Mouse (Mus musculus): Measurements from ENCODE around the gene Ttc4. TPM values are rescaled to one million over a fixed set of nuclear protein-coding genes. Genes with fewer than 3 reads are reported as not detected.
A peak's percentile ranks its signal among the peaks of the same experiment; 100 is the strongest.

Ttc4 gene
- polyA plus RNA-seq, 1 experiment from 2014 or later: 134 TPM

DNA sequence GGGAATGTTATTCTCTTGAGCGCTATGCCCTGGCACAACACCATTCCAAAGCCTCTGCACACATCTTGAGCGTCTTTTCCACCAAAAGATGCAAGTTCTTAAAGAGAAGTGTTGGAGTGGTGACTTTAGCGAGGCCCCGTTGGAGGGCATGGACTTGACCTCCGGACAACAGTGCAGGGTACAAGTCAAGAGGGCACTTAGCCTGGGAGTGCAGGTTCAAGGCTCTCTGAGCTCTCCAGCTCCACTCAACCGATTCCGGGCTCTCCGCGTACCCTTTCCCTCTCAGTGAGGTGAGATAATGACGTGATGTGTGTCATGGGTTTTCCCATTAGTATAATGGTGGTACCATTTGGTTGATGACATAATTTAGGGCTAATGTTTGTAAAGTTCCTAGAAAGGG is 54.5 kb downstream of the Ttc4 start:
- Histone ChIP-seq H3K27ac (ENCODE audit: low read depth, low read length) (no peak overlapping the region), H3K9ac (replicated peaks; ENCODE audit: low read depth, low read length) (no peak overlapping the region), H3K4me2 (ENCODE audit: low read depth, low read length) (no peak overlapping the region), H3K27me3 (ENCODE audit: control insufficient read depth, insufficient read depth, low read length) (peaks cover 21% of the 10 kb centered on the region), H3K4me1 (ENCODE audit: control insufficient read depth, insufficient read depth, low read length) (no peaks in the 10 kb centered on the region), H3K4me3 (ENCODE audit: low read depth, low read length) (no peak overlapping the region), H3K36me3 (ENCODE audit: control insufficient read depth, insufficient read depth, low read length) (no peaks in the 10 kb centered on the region), H3K9me3 (ENCODE audit: control insufficient read depth, low read length) (no peaks in the 10 kb centered on the region)
- WGBS: 94% methylated on average over 10 of the region's 10 CpGs
- no peak for ATAC-seq (ENCODE audit: low read depth)

DNA sequence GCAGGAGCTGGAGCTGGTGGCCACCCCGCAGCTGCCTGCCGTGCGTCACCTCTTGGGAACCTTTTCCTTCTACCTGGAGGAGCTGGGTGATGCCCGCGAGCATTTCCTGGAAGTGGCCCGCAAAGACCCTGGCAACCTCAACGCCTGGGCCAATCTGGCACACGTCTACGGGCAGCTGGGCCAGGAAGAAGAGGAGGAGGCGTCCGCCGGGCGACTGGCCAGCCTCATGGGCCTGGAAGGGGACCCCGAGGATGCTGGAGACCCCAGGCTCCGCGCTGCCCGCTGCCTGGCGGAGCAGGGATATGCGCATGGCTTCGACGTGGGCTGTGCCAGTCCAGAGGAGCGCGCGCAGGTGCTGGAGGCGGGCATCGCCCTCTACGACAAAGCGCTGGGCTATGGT is 56.0 kb downstream of the Ttc4 start:
- Histone ChIP-seq H3K4me1 (ENCODE audit: control insufficient read depth, insufficient read depth, low read length) (no peaks in the 10 kb centered on the region), H3K27ac (ENCODE audit: low read depth, low read length) (no peak overlapping the region), H3K9ac (replicated peaks; ENCODE audit: low read depth, low read length) (no peak overlapping the region), H3K9me3 (ENCODE audit: control insufficient read depth, low read length) (no peaks in the 10 kb centered on the region), H3K4me2 (ENCODE audit: low read depth, low read length) (no peak overlapping the region), H3K4me3 (ENCODE audit: low read depth, low read length) (no peak overlapping the region), H3K27me3 (ENCODE audit: control insufficient read depth, insufficient read depth, low read length) (peaks cover 21% of the 10 kb centered on the region), H3K36me3 (ENCODE audit: control insufficient read depth, insufficient read depth, low read length) (no peaks in the 10 kb centered on the region)
- WGBS: 39% methylated on average over 27 of the region's 28 CpGs
- ATAC-seq (ENCODE audit: low read depth): no peak

DNA sequence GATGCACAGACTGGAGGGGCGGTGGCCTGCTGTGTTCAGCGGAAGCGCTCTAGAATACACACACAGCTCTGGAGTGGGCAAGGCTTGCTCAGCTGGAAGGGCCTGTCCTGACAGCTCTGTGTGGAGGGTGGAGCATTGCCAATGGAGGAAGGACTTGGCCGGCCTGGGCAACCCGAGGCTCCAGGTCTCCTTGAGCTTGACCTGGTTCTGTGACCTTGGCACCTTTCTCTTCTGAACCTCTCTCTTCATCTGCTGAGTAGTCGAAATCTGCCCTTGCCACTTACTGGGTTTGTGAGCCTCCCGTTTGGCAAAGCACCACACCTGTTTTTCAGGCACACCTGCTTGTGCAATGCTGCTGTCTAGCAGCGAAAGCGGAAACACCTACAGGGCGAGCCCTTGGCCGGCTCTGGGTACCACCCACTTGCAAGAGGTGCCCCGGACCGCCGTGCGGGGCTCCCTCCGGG is 56.7 kb downstream of the Ttc4 start, which contains the start of gene Ttc22:
Gene Ttc22 (plus strand): TSS at position 403 of the 464 bp plus-strand sequence.
- no peak within 1 kb of the TSS for H3K27ac ChIP-seq (ENCODE audit: low read depth, low read length)
- no peak within 1 kb of the TSS for H3K9ac ChIP-seq (replicated peaks; ENCODE audit: low read depth, low read length)
- 25% methylated on average over 16 of the region's 16 CpGs for WGBS
- no peak for ATAC-seq (ENCODE audit: low read depth)
- no peaks in the 10 kb centered on the region for H3K36me3 ChIP-seq (ENCODE audit: control insufficient read depth, insufficient read depth, low read length)
- H3K27me3 ChIP-seq (ENCODE audit: control insufficient read depth, insufficient read depth, low read length): peaks cover 21% of the 10 kb centered on the region
- H3K4me2 ChIP-seq (ENCODE audit: low read depth, low read length): no peak within 1 kb of the TSS
- H3K4me3 ChIP-seq (ENCODE audit: low read depth, low read length): no peak within 1 kb of the TSS
- H3K4me1 ChIP-seq (ENCODE audit: control insufficient read depth, insufficient read depth, low read length): no peaks in the 10 kb centered on the region
- H3K9me3 ChIP-seq (ENCODE audit: control insufficient read depth, low read length): no peaks in the 10 kb centered on the region

DNA sequence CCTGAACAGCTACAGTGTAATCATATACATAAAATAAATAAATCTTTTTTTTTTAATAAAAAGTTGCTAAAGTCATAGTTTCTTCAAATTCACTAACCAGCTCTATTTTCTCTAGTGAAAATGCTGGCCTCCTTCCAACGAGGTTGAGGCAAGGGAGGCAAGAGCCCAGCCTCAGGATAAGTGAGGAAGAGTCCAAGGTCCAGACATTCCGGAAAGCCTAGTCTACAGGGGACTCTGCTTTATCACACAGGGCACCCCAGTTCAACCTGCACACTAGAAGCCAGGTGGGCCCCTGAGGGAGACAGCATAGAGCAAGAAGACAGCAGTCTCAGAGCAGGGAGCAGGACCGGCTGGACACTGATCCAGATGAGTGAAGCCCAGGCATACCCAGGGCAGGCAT is 57.3 kb downstream of the Ttc4 start:
- Histone ChIP-seq H3K27ac (ENCODE audit: low read depth, low read length) (no peak overlapping the region), H3K9me3 (ENCODE audit: control insufficient read depth, low read length) (no peaks in the 10 kb centered on the region), H3K36me3 (ENCODE audit: control insufficient read depth, insufficient read depth, low read length) (no peaks in the 10 kb centered on the region), H3K27me3 (ENCODE audit: control insufficient read depth, insufficient read depth, low read length) (peaks cover 21% of the 10 kb centered on the region), H3K9ac (replicated peaks; ENCODE audit: low read depth, low read length) (no peak overlapping the region), H3K4me1 (ENCODE audit: control insufficient read depth, insufficient read depth, low read length) (no peaks in the 10 kb centered on the region), H3K4me2 (ENCODE audit: low read depth, low read length) (no peak overlapping the region), H3K4me3 (ENCODE audit: low read depth, low read length) (no peak overlapping the region)
- WGBS: 82% methylated on average over 3 of the region's 3 CpGs
- ATAC-seq (ENCODE audit: low read depth): no peak

DNA sequence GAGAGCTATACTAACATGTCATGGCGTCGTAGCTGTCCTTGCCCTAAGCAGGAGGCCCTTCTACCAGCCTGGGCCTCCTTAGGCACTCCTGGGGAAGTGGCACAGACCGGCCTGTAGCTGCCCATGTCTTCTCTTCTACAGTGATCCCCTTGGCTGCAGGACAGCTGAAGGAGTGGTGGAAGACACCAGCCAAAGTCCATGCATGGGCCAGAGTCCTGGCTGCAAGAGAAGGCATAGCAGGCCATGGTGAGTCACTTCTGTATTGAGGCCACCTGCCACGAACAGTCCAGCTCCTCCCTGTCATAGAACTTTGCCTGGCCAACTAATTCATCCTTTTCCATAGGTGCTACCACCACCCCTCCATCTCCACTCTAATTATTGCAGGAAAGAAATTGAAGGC is 59.8 kb downstream of the Ttc4 start:
- H3K36me3 ChIP-seq (ENCODE audit: control insufficient read depth, insufficient read depth, low read length): no peaks in the 10 kb centered on the region
- WGBS: 93% methylated on average over 4 of the region's 4 CpGs

DNA sequence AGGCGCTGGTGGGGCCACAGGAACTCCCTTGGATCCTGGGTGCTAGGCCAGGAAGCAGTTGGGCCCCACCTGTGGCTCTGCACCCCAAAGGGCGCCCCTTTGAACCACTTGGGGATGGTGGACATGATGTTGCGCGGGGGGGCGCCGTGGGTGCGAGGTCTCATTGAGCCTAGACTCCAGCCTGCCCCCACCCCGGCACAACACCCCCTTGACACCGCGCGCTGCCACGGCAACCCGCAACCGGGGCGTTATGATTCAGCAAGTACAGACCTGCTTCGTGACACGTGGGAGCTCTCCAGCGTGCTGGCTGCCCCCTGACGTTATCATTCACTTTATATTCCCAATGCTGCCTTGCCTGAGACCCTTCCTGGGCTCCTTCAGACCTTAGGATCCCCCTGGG is 61.7 kb downstream of the Ttc4 start, which contains the start of gene Lexm:
Gene Lexm (minus strand): TSS at position 186 of the 400 bp plus-strand sequence.
- H3K9me3 ChIP-seq (ENCODE audit: control insufficient read depth, low read length): no peaks in the 10 kb centered on the region
- no peak for ATAC-seq (ENCODE audit: low read depth)
- no peak within 1 kb of the TSS for H3K27ac ChIP-seq (ENCODE audit: low read depth, low read length)
- H3K9ac ChIP-seq (replicated peaks; ENCODE audit: low read depth, low read length): peak within 1 kb of the TSS; percentile 41
- 0 out of 2 replicates have a peak, but pooled peaks cover 3% of the 10 kb centered on the region for H3K4me1 ChIP-seq (ENCODE audit: control insufficient read depth, insufficient read depth, low read length)
- peak within 1 kb of the TSS; percentile 39 for H3K4me2 ChIP-seq (ENCODE audit: low read depth, low read length)
- under 1% methylated on average over 19 of the region's 19 CpGs for WGBS
- no peaks in the 10 kb centered on the region for H3K36me3 ChIP-seq (ENCODE audit: control insufficient read depth, insufficient read depth, low read length)
- no peak within 1 kb of the TSS for H3K4me3 ChIP-seq (ENCODE audit: low read depth, low read length)
- H3K27me3 ChIP-seq (ENCODE audit: control insufficient read depth, insufficient read depth, low read length): peaks cover 4% of the 10 kb centered on the region

More for the DNA sequence above, 59.8 kb downstream of the Ttc4 start:
- Histone ChIP-seq H3K27ac (ENCODE audit: low read depth, low read length) (no peak overlapping the region), H3K4me2 (ENCODE audit: low read depth, low read length) (no peak overlapping the region), H3K9ac (replicated peaks; ENCODE audit: low read depth, low read length) (no peak overlapping the region), H3K4me1 (ENCODE audit: control insufficient read depth, insufficient read depth, low read length) (0 out of 2 replicates have a peak, but pooled peaks cover 3% of the 10 kb centered on the region), H3K4me3 (ENCODE audit: low read depth, low read length) (no peak overlapping the region), H3K27me3 (ENCODE audit: control insufficient read depth, insufficient read depth, low read length) (peaks cover 21% of the 10 kb centered on the region), H3K9me3 (ENCODE audit: control insufficient read depth, low read length) (no peaks in the 10 kb centered on the region)
- no peak for ATAC-seq (ENCODE audit: low read depth)

DNA sequence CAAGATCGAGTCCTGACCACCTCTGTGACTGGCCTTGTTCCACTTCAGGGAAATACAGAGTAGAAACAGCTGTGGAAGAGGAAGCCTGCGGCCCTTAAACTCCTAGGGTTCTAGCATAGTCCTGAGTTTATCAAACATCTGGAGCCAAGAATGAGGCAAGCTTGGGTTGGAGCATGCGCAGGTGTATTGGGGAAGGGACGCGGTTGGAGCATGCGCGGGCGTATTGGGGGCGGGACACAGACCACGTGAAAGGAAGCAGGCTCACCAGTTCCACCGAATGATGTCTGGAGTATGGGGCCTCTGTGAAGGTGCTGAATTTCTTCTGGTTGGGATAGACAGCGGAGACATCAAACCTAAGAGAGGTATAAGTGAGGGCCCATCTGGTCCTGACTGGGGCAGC is 63.1 kb downstream of the Ttc4 start:
- no peak overlapping the region for H3K9ac ChIP-seq (replicated peaks; ENCODE audit: low read depth, low read length)
- no peak for ATAC-seq (ENCODE audit: low read depth)
- WGBS: 83% methylated on average over 12 of the region's 12 CpGs
- no peaks in the 10 kb centered on the region for H3K27me3 ChIP-seq (ENCODE audit: control insufficient read depth, insufficient read depth, low read length)
- H3K36me3 ChIP-seq (ENCODE audit: control insufficient read depth, insufficient read depth, low read length): no peaks in the 10 kb centered on the region
- H3K9me3 ChIP-seq (ENCODE audit: control insufficient read depth, low read length): no peaks in the 10 kb centered on the region
- no peak overlapping the region for H3K4me2 ChIP-seq (ENCODE audit: low read depth, low read length)
- no peak overlapping the region for H3K27ac ChIP-seq (ENCODE audit: low read depth, low read length)
- H3K4me1 ChIP-seq (ENCODE audit: control insufficient read depth, insufficient read depth, low read length): 0 out of 2 replicates have a peak, but pooled peaks cover 3% of the 10 kb centered on the region
- no peak overlapping the region for H3K4me3 ChIP-seq (ENCODE audit: low read depth, low read length)

DNA sequence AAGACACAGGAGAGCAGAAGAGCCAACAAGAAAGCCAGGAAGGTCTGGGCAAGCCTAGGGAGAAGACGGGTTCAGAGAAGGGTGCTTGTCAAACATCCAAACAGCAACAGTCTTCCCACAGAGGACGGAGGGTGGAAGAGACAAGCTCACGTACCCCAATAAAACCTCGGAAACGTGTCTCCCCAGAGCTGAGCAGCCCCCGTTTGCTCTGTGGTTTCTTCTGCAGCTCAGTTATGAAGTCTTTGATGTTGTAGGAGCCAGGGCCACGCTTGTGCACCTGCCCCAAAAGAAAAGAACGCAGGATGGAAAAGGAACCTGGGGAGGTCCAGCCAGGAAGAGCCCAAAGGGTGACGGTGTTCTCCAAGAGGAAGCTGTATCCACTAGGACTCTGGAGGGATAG is 63.9 kb downstream of the Ttc4 start:
- 81% methylated on average over 9 of the region's 9 CpGs for WGBS
- Histone ChIP-seq H3K4me1 (ENCODE audit: control insufficient read depth, insufficient read depth, low read length) (0 out of 2 replicates have a peak, but pooled peaks cover 3% of the 10 kb centered on the region), H3K27ac (ENCODE audit: low read depth, low read length) (no peak overlapping the region)

DNA sequence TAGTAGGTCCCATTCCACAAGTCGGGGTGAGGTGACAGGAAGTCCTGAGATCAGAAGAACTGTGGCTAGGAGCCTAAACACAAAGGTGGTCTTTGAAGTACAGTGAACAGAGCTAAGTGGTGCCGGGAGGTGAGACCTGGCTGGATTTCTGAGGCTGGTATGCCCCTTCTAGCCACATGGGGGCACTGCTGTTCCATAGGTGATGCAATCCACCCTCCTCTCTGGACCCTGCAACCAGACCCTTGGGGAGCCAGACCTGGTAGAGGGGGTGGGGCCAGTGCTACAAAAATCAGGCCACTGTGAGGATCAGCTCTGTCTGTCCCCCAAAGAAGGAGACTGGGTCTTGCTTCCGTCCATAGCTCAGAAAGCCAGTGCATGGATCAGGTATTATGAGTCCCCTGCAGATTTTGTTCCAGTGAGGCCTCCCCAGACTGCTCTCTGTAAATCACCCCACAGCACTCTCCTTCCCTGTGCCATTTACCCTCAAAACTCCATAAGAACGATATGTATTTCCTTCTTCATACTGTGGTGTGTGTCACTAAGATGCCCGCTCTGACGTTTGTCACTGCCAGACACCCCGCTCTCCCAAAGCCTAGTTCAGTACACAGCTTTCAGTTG is 64.5 kb downstream of the Ttc4 start:
- Histone ChIP-seq H3K27ac (ENCODE audit: low read depth, low read length) (no peak overlapping the region), H3K4me1 (ENCODE audit: control insufficient read depth, insufficient read depth, low read length) (0 out of 2 replicates have a peak, but pooled peaks cover 3% of the 10 kb centered on the region), H3K27me3 (ENCODE audit: control insufficient read depth, insufficient read depth, low read length) (no peaks in the 10 kb centered on the region), H3K9ac (replicated peaks; ENCODE audit: low read depth, low read length) (no peak overlapping the region), H3K4me3 (ENCODE audit: low read depth, low read length) (no peak overlapping the region), H3K36me3 (ENCODE audit: control insufficient read depth, insufficient read depth, low read length) (no peaks in the 10 kb centered on the region), H3K9me3 (ENCODE audit: control insufficient read depth, low read length) (no peaks in the 10 kb centered on the region), H3K4me2 (ENCODE audit: low read depth, low read length) (no peak overlapping the region)
- whole genome bisulfite sequencing: 43% methylated on average over 7 of the region's 7 CpGs
- peak; percentile 89 for ATAC-seq (ENCODE audit: low read depth)

More for the DNA sequence above, 63.9 kb downstream of the Ttc4 start:
- Histone ChIP-seq H3K9me3 (ENCODE audit: control insufficient read depth, low read length) (no peaks in the 10 kb centered on the region), H3K9ac (replicated peaks; ENCODE audit: low read depth, low read length) (no peak overlapping the region), H3K4me3 (ENCODE audit: low read depth, low read length) (no peak overlapping the region), H3K4me2 (ENCODE audit: low read depth, low read length) (no peak overlapping the region), H3K27me3 (ENCODE audit: control insufficient read depth, insufficient read depth, low read length) (no peaks in the 10 kb centered on the region), H3K36me3 (ENCODE audit: control insufficient read depth, insufficient read depth, low read length) (no peaks in the 10 kb centered on the region)
- no peak for ATAC-seq (ENCODE audit: low read depth)
